Mouse (Mus musculus): ENCODE data around the gene Dse. TPM values are rescaled to one million over a fixed set of nuclear protein-coding genes. Genes with fewer than 3 reads are reported as not detected.
A peak's percentile ranks its signal among the peaks of the same experiment; 100 is the strongest.

Dse gene
- polyA plus RNA-seq, 1 experiment from 2014 or later = 5.1 TPM

- DNase-seq (ENCODE audit: low spot score) = no peak
Measured at GRCm38 (mm10) chr10:34136432-34136831, 71.1 kb downstream of the Dse start.

DNA sequence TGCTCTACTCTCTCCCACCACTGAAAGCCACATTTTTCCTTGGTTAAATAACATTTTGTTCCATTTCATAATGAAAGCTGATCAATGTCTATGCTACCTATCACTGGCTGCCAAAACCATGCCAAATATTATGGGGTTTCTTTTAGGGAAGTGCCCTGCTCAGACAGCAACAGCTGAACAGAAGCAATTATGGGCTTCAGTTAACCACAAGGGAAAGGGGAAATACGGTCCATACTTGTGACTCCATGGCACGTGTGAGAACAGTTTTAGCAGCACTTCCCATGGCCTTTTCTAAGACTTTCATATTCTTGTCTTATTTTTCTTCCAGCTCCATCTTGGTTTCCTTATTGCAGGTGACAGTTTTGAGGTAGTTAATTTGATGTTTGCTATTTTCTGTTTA, 76.2 kb downstream of the Dse start:
- DNase-seq (ENCODE audit: low spot score) = no peak

- no peak for DNase-seq (ENCODE audit: low spot score)
Measured at GRCm38 (mm10) chr10:34128391-34128790, 79.1 kb downstream of the Dse start.

- DNase-seq (ENCODE audit: low spot score) = peak; percentile 57
Measured at GRCm38 (mm10) chr10:34127392-34128378, 79.8 kb downstream of the Dse start, which contains the start of gene Calhm6. TSS of gene Calhm6 (minus strand) at chr10:34127984.

GRCm38 (mm10) chr10:34118421-34118820, 89.1 kb downstream of the Dse start:
- DNase-seq (ENCODE audit: low spot score) = no peak

DNA sequence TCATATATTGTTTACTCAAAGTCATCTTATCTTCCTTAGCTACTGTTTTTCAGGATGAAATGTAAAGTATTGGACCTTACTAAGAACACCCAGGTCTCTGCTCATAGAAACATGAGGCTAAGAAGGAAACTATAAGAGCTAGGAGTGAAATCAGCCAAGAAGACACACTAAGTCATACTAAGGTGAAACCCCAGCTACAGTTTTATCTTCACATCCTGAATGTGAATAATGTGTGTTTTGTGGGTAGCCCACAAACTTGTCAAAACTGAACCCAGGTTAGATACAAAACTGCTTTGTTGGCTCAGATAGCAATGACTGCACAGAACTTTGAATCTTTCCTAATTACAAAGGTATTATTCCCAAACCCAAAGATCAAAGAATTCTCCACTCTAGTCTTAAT, 89.7 kb downstream of the Dse start:
- DNase-seq (ENCODE audit: low spot score) = no peak

DNA sequence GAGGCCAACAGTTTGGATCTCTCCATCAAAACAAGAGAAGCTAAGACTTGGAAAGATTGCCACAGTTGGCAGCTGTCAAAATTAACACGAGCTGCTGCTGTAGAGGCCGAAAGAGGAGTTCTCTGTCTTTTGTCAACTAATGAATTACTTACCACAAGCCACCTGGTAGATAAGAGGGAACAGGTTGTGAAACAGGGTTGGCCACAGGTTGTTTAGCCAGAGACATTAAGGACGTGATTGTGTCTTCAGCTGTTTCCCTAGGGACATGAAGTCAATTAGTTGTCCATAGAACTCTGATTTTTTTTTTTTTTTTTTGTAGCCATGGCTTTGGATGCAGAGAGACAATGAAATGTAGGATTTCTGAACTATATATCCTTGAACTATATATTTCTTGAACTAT, 90.4 kb downstream of the Dse start:
- DNase-seq (ENCODE audit: low spot score) = no peak

GRCm38 (mm10) chr10:34111964-34112738, 95.4 kb downstream of the Dse start:
- DNase-seq (ENCODE audit: low spot score) = no peak

- peak; percentile 73 for DNase-seq (ENCODE audit: low spot score)
Measured at GRCm38 (mm10) chr10:34110863-34111465, 96.6 kb downstream of the Dse start.

Other genes with a start within 250 kb of the Dse start
- 150 and 151 TPM in 2 replicates for gene Rwdd1, start 188.1 kb downstream of the Dse start, polyA plus RNA-seq (2015; fragmentation: Nextera tagmentation; extraction: Ambion mirVana)
- 0.10 TPM in 1 of 2 replicates, not detected in the other for gene Trappc3l, start 170.1 kb downstream of the Dse start, polyA plus RNA-seq (2015; fragmentation: Nextera tagmentation; extraction: Ambion mirVana)
- gene Calhm4, start 163.4 kb downstream of the Dse start, polyA plus RNA-seq (2015; fragmentation: Nextera tagmentation; extraction: Ambion mirVana) = 0.03 and 0.07 TPM in 2 replicates
- gene Calhm5, start 111.2 kb downstream of the Dse start, polyA plus RNA-seq (2015; fragmentation: Nextera tagmentation; extraction: Ambion mirVana) = 0.10 and 0.14 TPM in 2 replicates
- gene Calhm6, start 79.7 kb downstream of the Dse start, polyA plus RNA-seq (2015; fragmentation: Nextera tagmentation; extraction: Ambion mirVana) = 9.2 and 9.8 TPM in 2 replicates
- gene Tspyl1, start 74.5 kb upstream of the Dse start, polyA plus RNA-seq (2015; fragmentation: Nextera tagmentation; extraction: Ambion mirVana) = 77.6 and 82.6 TPM in 2 replicates
- 31.0 and 32.9 TPM in 2 replicates for gene Tspyl4, start 89.7 kb upstream of the Dse start, polyA plus RNA-seq (2015; fragmentation: Nextera tagmentation; extraction: Ambion mirVana)
- 0.27 and 0.31 TPM in 2 replicates for gene Col10a1, start 182.3 kb upstream of the Dse start, polyA plus RNA-seq (2015; fragmentation: Nextera tagmentation; extraction: Ambion mirVana)
- gene Nt5dc1, start 210.8 kb upstream of the Dse start, polyA plus RNA-seq (2015; fragmentation: Nextera tagmentation; extraction: Ambion mirVana) = 26.3 and 31.0 TPM in 2 replicates